Mouse (Mus musculus) E14TG2a.4 (cell line): ENCODE measurements around the gene Tmbim1.
"Not testable (repeated sequence)": the region's sequence is repeated elsewhere in the genome, so short reads cannot be mapped to it uniquely, and the experiment has no call there.

Experiments used
- H3K27me3 ChIP-seq: 2 replicates; pipeline ENCODE4 v1.6.1; 2014; ENCODE audit warnings: low read length, control low read depth; ENCODE audit not compliant: insufficient read depth
- H3K36me3 ChIP-seq: 2 replicates; pipeline ENCODE4 v1.6.1; 2014; ENCODE audit warnings: low read length, control low read depth; ENCODE audit not compliant: insufficient read depth
- H3K4me1 ChIP-seq: replicated peaks from 2 replicates; pipeline ENCODE4 v1.6.1; 2014; ENCODE audit warnings: low read depth, low read length, control low read depth
- H3K4me3 ChIP-seq: replicated peaks from 2 replicates; pipeline ENCODE4 v1.5.1; 2014; ENCODE audit warnings: mild to moderate bottlenecking, low read length
- H3K9me3 ChIP-seq: 2 replicates; pipeline ENCODE4 v1.6.1; 2014; ENCODE audit warnings: low read length, control low read depth
- CTCF ChIP-seq: conservative IDR thresholded peaks from 2 replicates; pipeline ENCODE4 v1.5.1; 2014; ENCODE audit warnings: low read length
- NANOG ChIP-seq: IDR thresholded peaks from 2 replicates; pipeline ENCODE4 v1.6.1; 2014; ENCODE audit warnings: borderline replicate concordance, low read length, mixed read lengths
- POU5F1 ChIP-seq: IDR thresholded peaks from 2 replicates; pipeline ENCODE4 v1.6.1; 2014; ENCODE audit warnings: low read length, borderline replicate concordance

The Tmbim1 gene

GRCm38 (mm10) chr1:74305522-74305921 lies at the start of gene Tmbim1:
Gene Tmbim1, minus strand, starts transcription at chr1:74305622.
- H3K4me1 ChIP-seq = peaks cover 83% of the 10 kb centered on the region
- TF ChIP-seq POU5F1 (no peak), CTCF (no peak), NANOG (no peak)
- peak within 1 kb of the TSS; percentile 86 for H3K4me3 ChIP-seq
- no peaks in the 10 kb centered on the region for H3K9me3 ChIP-seq
- H3K36me3 ChIP-seq = peaks cover 10% of the 10 kb centered on the region
- no peaks in the 10 kb centered on the region for H3K27me3 ChIP-seq

GRCm38 (mm10) chr1:74353453-74354229 lies 48.2 kb upstream of the Tmbim1 start:
- Histone ChIP-seq H3K9me3 (no peaks in the 10 kb centered on the region), H3K27me3 (no peaks in the 10 kb centered on the region), H3K36me3 (peaks cover 28% of the 10 kb centered on the region), H3K4me3 (no peak overlapping the region), H3K4me1 (peaks cover 53% of the 10 kb centered on the region)
- TF ChIP-seq CTCF (no peak), POU5F1 (no peak), NANOG (no peak)

- peaks cover 44% of the 10 kb centered on the region for H3K4me1 ChIP-seq
- H3K9me3 ChIP-seq = no peaks in the 10 kb centered on the region
- no peaks in the 10 kb centered on the region for H3K27me3 ChIP-seq
- peaks cover 30% of the 10 kb centered on the region for H3K36me3 ChIP-seq
- TF ChIP-seq POU5F1 = no peak
- TF ChIP-seq CTCF = no peak
- no peak for TF ChIP-seq NANOG
- no peak overlapping the region for H3K4me3 ChIP-seq
Observed at GRCm38 (mm10) chr1:74352532-74353096, 47.2 kb upstream of the Tmbim1 start.

GRCm38 (mm10) chr1:74351185-74351769 lies 45.9 kb upstream of the Tmbim1 start:
- Histone ChIP-seq H3K4me3 (no peak overlapping the region), H3K36me3 (peaks cover 30% of the 10 kb centered on the region), H3K27me3 (no peaks in the 10 kb centered on the region), H3K9me3 (no peaks in the 10 kb centered on the region), H3K4me1 (peaks cover 50% of the 10 kb centered on the region)
- no peak for TF ChIP-seq POU5F1
- TF ChIP-seq NANOG = no peak
- TF ChIP-seq CTCF = no peak

GRCm38 (mm10) chr1:74344163-74344916 lies 38.9 kb upstream of the Tmbim1 start:
- TF ChIP-seq CTCF (no peak), POU5F1 (no peak), NANOG (no peak)
- H3K27me3 ChIP-seq = no peaks in the 10 kb centered on the region
- H3K36me3 ChIP-seq = peaks cover 9% of the 10 kb centered on the region
- H3K4me1 ChIP-seq = peaks cover 44% of the 10 kb centered on the region
- 0 out of 2 replicates have a peak, but pooled peaks cover 3% of the 10 kb centered on the region for H3K9me3 ChIP-seq
- H3K4me3 ChIP-seq = no peak overlapping the region

GRCm38 (mm10) chr1:74343161-74343560 lies 37.7 kb upstream of the Tmbim1 start:
- Histone ChIP-seq H3K27me3 (no peaks in the 10 kb centered on the region), H3K36me3 (no peaks in the 10 kb centered on the region; the same call in 1 of the 2 replicates), H3K9me3 (0 out of 2 replicates have a peak, but pooled peaks cover 3% of the 10 kb centered on the region), H3K4me3 (no peak overlapping the region), H3K4me1 (peaks cover 48% of the 10 kb centered on the region)
- TF ChIP-seq CTCF = no peak
- TF ChIP-seq NANOG = no peak
- no peak for TF ChIP-seq POU5F1

GRCm38 (mm10) chr1:74342308-74342707 lies 36.9 kb upstream of the Tmbim1 start:
- H3K9me3 ChIP-seq = 0 out of 2 replicates have a peak, but pooled peaks cover 3% of the 10 kb centered on the region
- H3K4me1 ChIP-seq = peaks cover 51% of the 10 kb centered on the region
- H3K36me3 ChIP-seq = no peaks in the 10 kb centered on the region; the same call in 1 of the 2 replicates
- H3K4me3 ChIP-seq = no peak overlapping the region
- TF ChIP-seq NANOG (no peak), CTCF (no peak), POU5F1 (no peak)
- H3K27me3 ChIP-seq = no peaks in the 10 kb centered on the region

GRCm38 (mm10) chr1:74341898-74342297 lies 36.5 kb upstream of the Tmbim1 start:
- no peaks in the 10 kb centered on the region for H3K27me3 ChIP-seq
- H3K36me3 ChIP-seq = no peaks in the 10 kb centered on the region; the same call in 1 of the 2 replicates
- 0 out of 2 replicates have a peak, but pooled peaks cover 3% of the 10 kb centered on the region for H3K9me3 ChIP-seq
- no peak overlapping the region for H3K4me3 ChIP-seq
- H3K4me1 ChIP-seq = peaks cover 51% of the 10 kb centered on the region
- TF ChIP-seq CTCF = no peak
- TF ChIP-seq NANOG = no peak
- TF ChIP-seq POU5F1 = no peak

- H3K27me3 ChIP-seq, H3K36me3 ChIP-seq, H3K9me3 ChIP-seq, H3K4me3 ChIP-seq: not testable (repeated sequence)
- H3K4me1 ChIP-seq = peaks cover 56% of the 10 kb centered on the region
Observed at GRCm38 (mm10) chr1:74340992-74341391, 35.6 kb upstream of the Tmbim1 start.
